Mouse (Mus musculus): Measurements from ENCODE around the gene Tcf7l2. TPM values are rescaled to one million over a fixed set of nuclear protein-coding genes. Genes with fewer than 3 reads are reported as not detected.

The Tcf7l2 gene
- total RNA-seq, 2 experiments from 2014 or later = 42.6 to 42.7 TPM

DNA sequence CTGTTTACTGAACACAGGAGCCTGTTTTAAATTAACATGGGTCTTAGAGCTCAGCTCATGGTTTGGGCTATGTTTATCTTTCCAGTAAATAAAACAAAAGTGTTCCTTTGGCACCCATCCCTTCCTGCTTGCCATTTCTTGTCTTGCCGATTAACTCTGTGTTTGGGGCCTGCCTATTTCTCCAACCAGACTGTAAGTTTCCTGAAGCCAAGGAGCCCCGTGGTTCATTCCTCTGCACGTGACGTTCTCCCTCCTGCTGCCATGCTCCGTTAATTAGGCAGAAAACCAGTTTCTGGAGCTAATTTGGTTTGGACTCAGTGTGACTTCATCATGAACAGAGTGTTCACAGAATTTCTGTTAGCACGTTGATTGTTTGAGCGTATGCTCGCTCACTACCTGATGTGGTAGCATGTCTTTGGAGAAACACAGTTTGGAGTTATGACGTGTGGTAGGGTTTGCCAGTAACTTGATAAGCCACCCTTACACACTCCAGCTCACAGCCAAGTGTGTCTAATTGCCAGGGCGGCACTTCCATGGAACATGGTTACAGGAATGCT lies 84.4 kb downstream of the Tcf7l2 start:
- no peak for DNase-seq (ENCODE audit: low spot score in 2 of 2)

DNA sequence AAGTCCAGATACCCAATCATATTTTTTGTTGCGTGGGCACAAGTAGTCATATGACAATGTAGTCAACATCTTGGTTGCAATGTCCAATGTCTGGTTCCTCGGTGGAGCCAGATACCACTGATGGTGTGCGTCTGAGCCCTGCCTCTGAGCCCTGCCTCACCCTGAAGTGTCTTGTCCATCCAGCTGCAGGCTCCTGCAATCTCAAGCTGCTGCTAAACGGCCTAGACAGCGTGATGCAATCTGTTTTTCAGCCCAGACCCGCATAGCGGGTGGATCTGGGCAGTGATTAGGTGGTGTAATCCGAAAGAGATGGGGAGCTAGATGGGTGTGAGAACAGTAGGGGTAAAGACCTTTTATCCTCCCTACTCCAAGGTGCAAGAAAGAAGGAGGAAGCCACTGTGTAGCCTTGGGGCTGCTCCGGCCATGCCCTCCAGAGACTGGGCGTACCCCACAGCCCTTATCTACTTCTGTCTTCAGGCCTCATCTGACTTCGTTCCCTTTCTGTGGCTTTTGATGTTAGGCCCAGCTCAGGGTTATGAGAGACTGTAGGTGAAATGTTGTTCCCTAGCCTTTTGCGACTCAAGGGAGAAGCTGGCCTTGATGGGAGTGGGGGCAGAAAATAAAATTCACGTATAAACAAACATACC lies 86.1 kb downstream of the Tcf7l2 start:
- no peak for DNase-seq (ENCODE audit: low spot score in 2 of 2)

DNA sequence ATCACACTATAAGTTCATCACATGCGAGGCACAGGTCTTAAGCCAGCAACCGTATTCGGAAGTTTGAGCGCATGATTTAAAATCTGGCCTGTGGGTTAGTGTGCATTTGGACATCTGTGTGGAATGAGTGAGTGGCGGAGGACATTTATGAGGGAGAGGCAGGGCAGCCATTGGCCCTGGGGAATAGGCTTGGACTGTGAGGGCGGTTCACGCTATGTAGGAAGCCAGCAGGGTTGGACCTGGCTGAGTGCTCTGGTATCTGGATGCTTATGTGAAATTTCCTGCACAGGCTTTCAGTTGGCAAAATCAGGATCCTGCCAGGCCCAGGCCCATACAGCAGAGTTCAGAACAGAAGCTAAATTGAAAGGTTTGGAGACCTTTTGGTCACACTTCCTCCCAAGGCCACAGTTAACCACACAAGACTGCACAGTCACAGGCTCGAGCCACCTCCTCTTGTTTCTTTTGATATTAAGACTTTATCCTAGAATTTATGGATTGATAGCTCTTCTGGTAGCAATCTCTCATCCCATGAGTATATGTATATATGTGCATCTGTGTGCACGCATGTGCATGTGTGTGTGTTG lies 89.4 kb downstream of the Tcf7l2 start:
- DNase-seq (ENCODE audit: low spot score in 2 of 2) = no peak

DNA sequence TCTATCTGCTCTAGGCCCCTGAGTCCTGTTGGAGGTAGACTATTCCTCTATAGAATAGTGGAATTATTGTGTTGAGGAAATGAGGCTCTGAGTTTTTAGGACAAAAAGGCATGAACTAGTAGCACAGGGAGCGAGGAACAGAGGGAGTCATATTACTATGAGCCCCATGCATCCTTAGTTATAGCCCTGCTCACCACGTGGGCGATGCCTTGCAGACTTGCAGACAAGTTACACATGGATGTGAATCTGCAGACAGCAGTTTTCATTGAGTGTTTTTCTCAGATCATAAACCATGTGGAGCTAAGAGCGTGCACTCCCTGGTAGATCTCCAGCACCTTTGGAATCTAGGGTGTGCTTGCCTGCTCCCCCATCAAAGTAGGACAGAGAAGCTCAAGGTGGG lies 90.5 kb downstream of the Tcf7l2 start:
- no peak for DNase-seq (ENCODE audit: low spot score in 2 of 2)

DNA sequence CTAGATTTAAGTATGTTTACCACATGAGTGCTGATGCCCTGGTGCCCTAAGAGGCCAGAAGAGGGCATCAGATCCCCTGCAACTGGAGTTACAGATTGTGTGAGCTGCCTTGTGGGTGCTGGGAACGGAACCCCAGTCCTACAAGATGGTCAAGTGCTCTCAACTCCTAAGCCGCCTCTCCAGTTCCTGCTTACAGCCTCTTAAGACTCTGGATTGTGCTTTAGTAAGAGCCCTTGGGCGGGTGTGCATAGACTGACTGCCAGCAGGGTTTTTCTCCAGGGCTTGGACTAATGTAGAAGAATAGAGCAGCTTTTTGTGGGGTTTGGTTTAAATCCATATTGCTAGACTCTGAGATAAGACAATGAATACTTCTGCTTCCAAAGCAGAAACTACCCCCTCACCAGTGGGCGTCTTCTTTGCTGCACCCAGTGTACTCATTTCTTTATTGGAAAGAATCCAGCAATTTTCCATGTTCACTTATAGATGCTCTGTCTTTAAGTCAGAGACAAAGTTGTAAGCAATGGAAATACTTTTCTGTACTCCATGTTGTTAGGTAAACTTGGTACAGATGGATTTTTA lies 92.3 kb downstream of the Tcf7l2 start:
- DNase-seq (ENCODE audit: low spot score in 2 of 2) = no peak

DNA sequence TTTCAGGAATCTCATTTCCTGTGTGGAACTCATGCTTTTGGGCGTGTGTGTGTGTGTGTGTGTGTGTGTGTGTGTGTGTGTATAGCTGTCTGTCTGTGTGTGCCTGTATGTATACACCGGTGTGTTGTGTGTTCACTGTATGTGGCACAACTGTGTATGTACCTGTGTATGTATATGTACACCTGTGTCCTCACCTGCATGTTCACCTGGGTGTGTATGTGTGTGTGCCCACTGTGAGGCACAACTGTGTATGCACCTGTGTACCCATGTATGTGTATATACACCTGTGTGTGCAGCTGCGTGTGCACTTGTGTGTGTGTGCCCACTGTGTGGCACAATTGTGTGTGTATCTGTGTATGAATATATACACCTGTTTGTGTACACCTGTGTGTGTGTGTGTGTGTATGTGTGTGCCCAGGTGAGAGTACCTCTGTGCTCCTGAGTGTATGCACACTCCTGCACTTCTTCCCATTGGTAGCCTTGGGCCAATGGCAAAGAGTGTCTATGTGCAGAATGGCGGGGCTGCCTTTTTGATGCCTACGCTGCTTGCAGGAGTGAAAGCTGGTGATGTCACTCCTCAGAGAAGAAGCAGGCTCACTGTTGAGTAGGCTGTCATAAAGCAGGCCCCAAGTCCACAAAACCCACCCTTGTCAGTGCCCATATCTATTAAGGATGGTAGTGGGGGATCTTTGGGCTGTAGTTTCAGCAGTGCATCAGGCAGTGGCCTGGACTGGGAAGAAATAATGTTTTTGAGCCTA lies 95.5 kb downstream of the Tcf7l2 start:
- DNase-seq (ENCODE audit: low spot score in 2 of 2) = no peak

DNA sequence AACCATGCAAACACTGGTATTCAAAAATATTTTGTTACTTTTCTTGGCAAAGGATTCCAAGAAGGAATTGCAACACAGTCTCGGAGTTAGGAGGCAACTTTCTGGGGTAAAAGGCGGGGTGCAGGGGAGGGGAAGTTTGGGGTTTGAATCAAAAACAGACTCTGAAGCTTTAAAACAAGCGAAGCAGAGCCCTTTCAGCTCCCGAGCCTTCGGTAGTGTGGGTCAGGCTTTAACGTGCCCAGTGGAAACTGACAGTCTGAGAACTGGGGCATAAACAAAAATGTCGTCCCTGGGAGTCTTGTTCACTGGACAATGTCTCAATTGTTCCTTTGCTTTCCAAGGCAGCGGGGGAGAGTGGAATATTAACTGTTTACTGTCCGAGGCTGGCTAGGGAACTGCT lies 96.3 kb downstream of the Tcf7l2 start:
- no peak for DNase-seq (ENCODE audit: low spot score in 2 of 2)

DNA sequence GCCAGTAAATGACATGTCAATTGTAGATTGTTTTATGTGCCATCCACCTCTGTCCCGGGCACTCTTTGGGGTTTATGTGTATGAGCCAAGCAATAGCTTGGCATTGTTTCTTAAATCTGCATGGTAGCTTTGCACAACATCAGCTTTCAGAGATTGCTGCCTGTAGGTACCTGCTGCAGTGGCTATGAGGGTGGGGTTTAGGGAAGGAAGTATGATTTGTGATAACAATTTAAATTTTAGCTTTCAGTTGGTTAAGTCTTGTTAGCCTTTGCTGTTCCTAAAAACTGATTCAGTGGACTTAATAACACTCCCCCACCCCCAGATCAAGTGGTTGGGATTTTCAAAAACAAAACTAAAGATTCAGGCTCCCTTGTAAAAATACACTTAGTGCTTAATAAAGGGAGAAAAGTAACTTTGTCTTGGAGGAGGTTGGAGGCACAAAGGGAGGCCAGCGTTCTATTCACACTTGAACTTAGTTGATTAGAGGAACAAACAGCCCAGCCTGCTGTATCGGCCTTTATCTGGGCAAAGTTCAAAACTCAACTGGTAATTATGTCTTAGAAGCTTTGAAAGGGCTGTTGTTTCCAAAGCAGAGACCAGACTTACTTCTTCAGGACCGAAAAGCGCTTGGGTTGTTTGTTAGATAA lies 96.9 kb downstream of the Tcf7l2 start:
- DNase-seq (ENCODE audit: low spot score in 2 of 2) = no peak

DNA sequence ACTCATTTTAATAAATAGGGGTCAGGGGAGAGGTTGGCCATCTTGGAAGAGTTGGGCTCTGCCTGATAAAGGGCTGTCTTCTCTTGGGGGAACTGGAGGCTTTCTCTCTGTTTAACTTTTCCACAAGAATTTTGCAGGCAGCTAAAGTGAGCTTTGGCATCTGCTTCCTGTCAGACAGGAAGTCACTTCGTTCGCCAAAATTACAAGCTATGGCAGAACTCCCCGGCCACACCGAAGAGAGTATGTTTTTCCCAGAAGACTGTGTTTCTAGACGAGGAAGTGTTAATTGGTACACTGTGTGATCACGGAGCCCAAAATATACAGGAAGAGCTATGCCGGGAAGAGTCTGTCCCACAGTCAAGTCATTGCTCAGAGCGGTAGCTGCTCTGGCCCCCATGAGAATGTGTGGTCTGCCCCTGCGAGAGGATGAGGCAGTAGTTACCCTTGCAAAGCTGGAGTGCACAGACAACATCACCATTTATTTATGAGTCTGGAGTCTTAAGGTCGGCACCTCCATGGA lies 97.5 kb downstream of the Tcf7l2 start:
- no peak for DNase-seq (ENCODE audit: low spot score in 2 of 2)

DNA sequence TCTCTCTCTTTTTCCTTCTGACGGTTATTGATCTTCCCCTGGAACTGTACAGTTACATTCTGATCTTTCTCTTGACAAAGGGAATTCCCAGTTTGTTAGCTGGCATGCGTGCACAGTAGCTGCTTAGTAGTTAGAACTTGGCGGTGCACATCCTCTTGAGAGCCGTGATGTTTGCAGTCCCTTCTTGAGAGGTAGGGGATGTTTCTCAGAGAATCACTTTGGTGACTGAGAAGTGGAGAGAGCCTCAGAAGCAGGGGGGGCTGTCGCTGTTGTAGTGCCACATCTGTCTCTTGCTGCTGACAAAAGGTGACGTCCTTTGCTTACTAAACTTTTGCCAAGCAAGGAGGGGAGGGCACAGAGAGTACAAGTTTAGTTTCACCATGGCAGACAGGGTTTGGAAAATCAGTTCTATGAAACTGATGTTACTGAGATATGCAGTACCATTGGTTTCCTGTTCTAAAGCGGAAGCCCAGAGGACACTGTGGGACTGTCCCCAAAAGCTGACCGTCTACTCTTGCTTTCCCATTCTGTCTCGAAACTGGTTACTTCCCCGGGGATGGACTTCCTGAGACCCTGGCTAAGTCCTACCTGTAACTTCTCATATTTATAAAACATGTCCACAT lies 99.0 kb downstream of the Tcf7l2 start:
- DNase-seq (ENCODE audit: low spot score in 2 of 2) = no peak

DNA sequence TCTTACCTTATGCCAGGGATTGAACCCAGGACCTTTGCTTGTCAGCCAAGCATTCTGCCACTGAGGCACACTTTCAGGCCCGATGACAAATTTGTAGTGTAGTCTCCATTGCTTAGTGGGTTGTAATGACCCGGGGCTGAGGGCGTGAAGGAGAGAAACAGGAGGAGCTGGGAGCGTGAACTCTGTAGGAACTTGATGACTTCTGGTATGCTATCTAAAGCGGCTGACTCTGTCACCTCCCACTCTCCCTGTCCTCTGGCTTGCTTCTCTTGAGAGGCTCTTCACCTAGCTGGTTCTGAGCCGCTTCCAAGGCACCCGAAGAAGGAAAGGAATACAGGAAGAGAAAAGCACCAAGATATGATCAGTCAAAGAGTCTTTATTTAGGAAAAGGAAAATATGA lies 100.4 kb downstream of the Tcf7l2 start:
- DNase-seq (ENCODE audit: low spot score in 2 of 2) = no peak

DNA sequence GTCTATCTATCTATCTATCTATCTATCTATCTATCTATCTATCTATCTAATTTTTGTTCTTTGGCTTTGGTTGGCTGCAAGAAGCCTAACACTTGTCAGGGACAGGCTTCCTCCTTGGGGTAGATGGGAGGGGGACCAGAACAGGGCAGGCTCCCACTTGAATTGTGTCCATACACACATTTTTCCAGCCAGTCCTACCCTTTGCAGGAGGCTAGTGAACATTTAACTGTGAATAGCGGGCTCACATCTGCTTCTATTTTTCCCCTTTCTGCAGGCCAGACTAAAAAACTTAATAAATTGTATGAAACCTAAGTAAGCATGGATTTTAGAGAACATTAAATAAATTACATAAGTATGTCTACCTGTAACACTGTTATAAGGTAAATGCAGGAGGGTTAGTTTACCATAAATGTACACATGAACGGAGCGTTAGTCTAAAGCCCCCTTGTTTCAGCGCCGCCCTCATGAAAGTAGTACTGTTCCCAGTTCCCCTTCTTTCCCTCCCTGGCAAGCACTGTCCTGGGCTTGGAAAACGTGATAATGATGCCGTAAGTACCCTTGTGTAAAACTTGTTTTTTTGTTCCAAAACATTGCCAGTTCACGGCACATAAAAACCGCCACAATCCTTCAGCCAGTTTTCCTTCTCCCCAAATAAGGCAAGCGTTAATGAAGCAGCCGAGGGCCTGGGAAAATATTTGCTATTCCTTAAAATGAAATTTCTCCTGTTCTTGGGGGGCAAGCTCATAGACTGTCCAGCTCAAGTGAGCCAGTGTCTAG lies 101.7 kb downstream of the Tcf7l2 start:
- no peak for DNase-seq (ENCODE audit: low spot score in 2 of 2)

DNA sequence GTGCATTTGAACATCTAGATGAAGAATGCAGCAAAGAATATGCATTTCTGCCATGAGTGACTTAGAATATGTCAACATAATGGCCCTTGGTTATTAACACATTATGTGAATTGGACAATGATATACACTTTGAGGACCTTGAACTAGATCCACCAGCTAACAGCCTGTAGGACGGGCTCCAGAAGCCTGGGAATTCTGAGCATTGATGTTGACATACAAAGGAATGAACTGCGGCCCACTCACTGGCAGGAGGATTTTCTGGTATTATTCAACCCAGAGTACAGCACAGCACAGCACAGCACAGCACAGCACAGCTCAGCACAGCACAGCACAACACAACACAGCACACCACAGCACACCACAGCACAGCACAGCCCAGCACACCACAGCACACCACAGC lies 104.1 kb downstream of the Tcf7l2 start:
- no peak for DNase-seq (ENCODE audit: low spot score in 2 of 2)

DNA sequence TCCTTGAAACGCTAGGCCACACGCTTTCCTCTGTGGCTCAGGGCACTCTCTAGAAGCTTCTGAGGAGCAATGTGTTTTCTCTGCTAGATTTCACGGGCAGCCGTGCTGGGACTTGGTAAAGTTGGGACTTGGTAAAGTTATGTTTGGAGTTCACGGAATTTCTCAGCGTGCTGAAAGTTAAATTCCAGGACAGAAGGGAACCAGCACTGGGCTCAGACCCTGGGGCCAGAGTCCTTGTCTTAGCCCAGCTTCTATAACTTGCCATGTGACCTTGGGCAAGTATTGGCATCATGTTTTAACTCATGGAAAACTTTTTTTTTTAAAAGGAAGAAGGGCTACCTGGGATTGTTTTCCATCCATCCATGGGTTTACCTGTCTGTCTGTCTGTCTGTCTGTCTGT lies 104.6 kb downstream of the Tcf7l2 start:
- DNase-seq (ENCODE audit: low spot score in 2 of 2) = no peak

DNA sequence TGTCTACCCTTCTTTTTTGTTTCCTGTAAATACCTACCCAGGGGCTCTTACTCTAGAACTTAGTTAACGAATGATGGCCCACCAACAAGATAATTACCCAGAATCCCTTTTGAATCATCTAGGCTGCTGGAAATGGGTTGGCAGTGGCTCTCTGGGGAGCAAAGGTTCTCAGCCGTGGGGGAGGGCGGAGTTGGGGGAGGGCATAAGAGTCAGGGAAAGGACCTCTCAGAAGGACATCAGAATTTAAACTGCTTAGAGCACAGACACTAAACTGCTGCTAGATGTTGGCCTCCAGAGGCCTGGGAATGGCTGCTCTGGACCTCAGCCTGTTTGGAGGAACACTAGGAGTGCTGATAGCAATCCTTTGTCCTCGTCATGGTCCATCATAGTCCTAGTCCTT lies 105.4 kb downstream of the Tcf7l2 start:
- DNase-seq (ENCODE audit: low spot score in 2 of 2) = no peak

DNA sequence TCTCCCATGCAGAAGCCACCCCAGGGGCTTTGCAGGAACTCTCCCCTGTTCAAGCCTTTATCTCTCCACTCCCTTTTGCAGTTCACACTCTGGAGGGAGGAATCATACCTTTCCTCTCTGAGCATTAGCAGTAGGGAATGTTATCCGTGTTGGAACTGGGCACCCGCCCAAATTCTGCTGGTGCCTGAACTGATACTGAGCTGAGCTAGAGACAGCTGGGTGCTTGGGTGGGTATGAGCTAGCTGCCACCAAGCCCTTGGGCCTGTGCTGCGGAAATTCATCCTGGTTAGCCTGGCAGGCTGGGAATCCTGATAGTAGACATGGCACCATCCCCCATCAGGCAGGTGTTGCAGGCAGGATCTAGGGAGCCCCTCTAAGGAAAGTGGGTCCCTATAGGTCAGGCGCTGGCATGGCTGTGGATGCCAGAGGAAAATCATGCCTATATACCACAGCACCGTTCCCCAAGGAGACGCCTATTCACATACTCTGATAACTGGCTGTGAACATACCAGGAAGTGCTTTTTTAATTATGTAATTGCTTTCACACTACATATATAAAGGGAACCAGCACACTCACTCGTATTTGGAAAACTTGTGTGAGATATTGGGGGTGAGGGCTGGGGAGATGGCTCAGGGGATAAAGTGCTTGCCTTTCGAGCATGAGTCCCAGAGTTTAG lies 108.9 kb downstream of the Tcf7l2 start:
- no peak for DNase-seq (ENCODE audit: low spot score in 2 of 2)

DNA sequence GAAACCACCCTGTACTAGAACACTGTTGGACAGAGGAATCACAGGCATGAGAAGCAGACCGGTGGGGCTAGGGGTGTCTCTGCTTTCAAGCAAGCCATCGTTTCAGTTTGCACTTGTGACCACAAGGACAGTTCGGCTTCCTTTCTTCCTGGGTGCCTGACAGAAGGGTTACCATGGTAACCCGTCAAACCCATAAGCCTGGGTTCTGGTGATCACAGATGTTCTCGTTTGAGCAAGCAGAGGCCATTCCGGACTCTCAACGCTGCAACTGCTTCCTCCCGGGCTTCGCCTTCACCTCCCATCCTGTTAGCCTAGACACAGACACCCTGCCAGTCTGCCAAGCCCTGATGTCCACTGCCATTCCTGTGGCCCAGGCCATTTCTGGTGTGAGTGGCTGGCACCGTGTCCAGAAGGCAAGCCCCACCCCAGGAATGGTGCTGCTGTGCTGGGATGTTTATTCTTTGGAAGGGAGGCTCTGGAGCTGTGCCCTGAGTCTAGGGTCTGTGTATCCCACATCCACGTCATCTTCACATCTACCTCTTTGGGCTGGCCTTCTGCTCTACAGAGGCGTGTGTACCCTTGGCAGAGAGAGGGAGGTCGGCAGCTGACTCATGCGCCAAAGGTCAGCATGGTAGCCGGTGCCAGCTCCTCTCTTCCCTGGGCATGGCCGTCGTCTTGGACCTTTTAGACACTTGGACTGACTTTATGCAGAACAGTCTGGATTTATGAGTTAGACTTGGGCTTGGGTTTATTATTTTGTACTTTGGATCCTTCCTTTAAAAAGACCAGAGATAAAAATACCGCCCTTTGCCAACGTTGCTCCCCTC lies 110.1 kb downstream of the Tcf7l2 start:
- DNase-seq (ENCODE audit: low spot score in 2 of 2) = no peak

DNA sequence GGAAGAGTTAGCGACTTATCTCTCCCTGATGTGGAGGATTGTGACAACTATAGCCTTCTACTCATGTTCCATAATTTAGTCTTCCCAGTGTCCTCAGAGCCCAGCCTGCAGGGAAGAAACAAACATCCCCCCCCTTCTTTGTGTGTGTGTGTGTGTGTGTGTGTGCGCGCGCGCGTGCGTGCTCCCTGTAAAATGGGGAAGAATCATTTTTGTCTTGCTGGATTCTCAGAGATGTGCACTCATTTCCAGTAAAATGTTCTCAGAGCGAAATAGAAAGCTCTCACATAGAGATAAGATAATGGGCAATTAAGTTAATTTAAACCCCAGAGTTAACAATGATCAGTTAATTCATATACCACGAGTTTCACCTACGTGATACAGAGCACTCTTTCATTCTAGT lies 112.8 kb downstream of the Tcf7l2 start:
- DNase-seq (ENCODE audit: low spot score in 2 of 2) = no peak

DNA sequence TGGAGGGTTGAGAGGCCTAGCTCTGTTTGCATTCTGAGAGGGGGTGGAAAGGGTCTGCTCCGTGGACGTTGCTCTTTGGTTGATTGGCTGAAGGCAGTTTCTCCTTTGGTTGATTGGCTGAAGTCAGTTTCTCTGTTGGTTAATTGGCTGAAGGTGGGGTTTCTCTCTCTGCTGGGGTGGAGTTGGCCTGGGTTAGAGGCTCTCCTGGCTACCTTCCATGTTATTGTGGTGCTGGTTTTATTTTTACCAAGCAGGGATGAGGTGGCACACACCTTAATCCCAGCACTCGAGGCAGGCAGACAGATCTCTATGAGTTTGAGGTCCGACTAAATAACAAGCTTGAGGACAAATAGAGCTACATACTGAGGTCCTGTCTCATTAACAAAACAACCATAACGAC lies 114.0 kb downstream of the Tcf7l2 start:
- no peak for DNase-seq (ENCODE audit: low spot score in 2 of 2)
